Mouse (Mus musculus) right cerebral cortex, postnatal 10 days (tissue): ENCODE results near the gene Tspan9.

Source experiments
- DNase-seq, 2 experiments: peaks; one replicate each; pipeline ENCODE4 v3.0.0; 2021; ENCODE audit warnings: low spot score in 2 of 2

The Tspan9 gene

DNA sequence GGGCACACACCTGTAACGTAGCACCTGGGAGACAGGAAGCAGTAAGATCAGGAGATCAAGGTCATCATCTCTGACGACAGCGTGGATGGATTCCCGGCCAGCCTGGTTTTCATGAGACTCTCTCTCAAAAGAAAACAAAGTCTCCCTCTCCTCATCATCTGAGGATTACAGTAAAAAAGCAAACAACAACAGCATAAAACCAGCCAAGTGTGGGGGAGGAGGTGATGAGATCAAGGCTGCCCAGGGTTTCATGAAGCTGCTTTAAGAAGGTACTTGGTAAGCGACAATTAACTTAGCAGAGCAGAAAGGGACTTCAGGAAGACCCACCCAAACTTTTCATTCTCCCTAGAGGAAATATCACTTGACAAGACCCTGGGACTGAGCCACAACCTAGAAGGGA lies 39.5 kb downstream of the Tspan9 start:
- no peak for DNase-seq

DNA sequence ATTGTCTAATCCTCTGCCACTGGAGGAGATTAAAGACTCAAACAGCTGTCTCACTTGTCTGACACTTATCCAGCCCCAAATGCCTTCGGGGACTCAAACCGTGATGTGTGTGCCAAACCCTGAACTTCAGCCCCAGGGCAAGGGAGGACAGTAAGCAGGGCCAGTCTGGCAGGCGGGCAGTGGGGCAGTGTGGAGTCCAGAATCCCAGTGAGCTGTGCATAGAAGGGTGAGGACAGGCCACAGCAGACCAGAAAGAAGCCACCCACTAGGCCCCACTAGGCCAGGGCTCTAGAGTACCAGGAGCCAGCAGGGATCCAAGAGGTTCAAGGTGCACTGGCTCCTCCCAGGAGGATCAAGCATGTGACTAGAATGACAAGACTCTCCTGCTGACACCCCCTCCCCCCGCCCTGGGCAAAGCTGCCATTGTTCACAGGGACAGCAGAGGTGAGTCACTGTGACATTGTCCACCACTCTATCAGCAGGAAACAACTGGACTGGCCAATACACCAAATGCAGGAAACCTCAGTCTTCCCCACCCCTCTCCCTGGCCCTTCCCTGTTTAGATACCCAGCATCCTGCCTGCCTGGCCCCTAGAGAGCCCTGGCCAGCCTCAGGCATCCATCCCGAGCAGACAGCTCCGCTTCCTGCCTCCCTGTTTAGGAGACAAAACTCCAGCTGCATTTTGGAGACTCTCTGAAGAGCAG lies 40.9 kb downstream of the Tspan9 start:
- no peak for DNase-seq

DNA sequence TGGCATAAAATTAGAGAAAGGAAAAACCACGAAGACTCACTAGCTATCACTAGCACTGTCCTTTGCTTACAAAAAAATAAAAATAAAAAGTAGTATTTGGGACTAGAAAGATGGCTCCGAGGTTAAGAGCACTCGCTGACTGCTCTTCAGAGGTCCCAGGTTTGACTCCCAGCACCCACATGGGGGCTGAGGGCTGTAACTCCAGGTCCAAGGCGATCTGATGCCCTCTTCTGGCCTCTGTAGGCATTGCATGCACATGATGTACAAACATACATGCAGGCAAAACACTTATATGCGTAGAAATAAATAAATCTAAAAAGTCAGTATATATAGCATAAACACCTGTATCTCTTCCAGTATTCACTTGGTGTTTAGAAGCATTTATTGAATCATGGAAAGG lies 43.5 kb downstream of the Tspan9 start:
- no peak for DNase-seq

DNA sequence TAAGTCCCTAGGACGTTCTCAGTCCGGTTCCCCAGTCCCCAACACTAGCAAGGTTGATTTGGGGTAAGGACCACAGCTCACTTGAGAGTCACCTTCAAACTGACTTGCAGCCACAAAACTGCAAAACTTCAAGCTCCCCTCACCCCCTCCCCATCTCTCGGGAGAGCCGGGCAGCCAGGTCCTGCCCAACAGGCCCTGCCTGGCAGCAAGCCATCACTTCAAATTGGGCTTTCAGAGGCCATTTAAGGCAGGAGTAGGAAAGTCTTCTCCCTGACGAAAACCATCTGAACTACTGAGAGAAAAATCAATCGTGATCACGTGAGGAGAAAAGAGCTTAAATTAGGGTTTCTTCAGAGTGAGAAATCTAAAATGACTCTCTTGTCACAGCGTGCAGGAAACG lies 44.2 kb downstream of the Tspan9 start:
- DNase-seq: peak; percentile 78

DNA sequence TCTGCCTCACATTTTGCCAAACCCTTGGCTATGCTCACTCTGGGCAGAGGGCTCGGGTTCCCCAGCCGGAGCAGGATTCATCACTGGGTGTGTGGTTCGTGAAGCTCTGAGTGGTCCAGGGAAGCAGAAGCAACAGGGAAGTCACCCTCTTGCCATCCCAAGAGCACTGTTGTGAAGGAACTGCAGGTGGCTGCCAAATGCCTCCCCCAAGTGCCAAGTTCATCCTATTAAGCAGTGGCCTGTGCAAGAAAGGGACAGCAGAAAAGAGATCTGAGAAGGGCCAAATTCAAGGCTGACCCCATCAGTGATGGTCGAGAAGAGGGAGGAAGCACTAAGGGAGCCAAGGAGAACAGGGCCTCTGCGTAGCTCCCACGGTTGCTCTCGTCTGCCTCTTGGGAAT lies 46.9 kb downstream of the Tspan9 start:
- no peak for DNase-seq

DNA sequence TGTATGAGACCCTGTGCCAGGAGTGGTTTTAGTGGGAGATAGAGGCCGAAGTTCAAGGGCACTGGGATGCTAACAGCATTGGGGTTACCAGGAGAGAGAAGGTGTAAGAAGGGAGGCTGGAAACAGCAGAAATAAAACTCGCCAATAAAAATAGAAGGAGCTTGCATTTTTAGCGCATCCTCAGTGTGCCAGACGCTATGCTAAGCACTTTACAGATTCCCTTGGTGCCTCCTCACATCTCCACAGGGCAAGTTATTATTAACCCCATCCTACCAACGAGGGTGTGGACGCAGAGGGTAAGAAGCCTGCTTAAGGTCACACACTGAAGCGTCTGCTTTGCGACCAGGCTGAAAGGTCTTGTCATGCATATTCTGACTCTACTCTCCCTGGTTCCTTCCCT lies 47.5 kb downstream of the Tspan9 start:
- no peak for DNase-seq

DNA sequence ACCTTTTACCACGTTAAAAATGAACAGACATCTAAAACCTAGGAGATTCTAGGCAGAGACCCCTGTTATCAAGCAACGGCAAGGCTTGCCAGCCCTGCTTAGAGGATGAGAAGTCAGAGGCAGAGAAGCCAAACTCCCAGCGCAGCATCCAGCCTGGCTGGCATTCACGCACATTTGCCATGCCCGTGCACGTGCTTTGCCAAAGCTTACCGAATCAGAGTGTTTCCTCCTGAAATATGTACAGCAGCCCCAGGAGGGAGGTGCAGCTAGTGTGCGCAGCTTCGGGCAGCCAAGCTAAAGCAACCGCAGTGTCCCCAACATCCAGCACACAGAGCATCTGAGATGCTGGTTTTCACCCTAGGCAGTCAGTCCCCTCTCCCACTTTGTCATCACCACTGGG lies 48.3 kb downstream of the Tspan9 start:
- peak; percentile 67 to 68 for DNase-seq

DNA sequence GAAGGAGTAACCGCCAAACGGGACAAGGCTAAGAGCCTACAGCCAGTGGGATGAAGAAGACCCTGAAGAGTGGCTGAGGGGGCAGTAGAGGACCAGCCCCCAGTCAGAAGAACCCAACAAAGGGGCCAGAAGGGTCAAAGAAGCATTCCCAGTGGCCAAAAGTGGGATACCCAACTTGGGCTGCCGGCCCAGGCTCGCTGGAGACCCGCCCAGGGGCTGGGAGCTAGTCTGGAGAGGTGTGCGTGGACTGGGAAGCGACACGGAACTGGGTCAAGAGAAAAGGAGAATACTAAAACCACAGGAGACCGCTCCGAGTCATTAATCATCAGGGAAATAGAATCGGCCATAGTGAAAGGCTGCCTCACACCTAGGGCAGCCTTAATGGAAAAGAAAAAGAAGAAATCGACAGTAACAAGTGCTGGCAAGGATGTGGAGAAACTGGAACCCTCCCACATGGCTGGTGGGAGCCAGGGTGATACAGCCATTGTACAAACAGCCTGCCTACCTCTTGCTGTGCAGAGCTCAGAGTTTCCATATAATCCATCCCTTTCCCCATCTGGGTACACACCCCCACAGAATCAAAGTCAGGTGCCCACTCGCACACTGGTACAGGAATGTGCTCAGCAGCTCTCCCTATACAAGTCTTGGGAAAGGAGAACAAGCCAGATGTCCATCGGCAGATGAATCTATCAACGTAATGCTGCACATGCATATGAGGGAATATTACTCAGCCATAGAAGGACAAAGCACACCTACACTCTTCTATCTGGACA lies 49.4 kb downstream of the Tspan9 start:
- DNase-seq: no peak

DNA sequence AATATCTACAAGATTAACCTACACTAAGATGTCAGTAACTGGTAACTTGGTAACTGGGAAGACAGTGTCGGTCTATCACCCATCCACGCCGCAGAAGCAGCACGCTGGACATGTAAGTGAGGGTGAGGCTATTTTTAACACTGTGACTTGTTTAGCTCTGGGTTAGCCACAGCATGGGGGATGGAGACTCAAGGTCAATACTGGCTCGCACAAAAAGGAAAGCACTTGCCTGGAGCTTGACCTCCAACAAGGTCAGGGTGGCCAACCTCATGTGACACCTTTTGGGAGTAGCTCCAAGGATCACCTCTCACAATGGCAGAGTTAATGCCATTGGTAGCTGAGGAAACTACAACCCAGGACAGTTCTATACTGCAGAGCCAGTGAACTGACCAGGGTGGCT lies 50.8 kb downstream of the Tspan9 start:
- DNase-seq: no peak

DNA sequence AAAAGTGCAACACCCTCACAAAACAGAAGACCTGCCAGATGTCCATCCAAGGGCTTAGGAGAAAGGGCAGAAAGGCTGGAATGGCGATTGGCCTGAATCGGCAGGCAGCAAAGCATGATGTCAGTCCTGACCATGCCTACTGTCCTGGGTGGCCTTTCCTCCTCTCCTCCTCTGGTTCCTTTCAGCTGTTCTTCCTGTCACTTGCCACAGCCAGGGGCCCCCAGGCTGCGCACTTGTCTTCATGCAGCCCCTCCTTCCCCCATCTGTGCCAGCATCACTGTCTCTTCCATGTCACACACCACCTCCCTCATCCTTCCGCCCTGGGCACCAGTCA lies 51.6 kb downstream of the Tspan9 start:
- DNase-seq: no peak

DNA sequence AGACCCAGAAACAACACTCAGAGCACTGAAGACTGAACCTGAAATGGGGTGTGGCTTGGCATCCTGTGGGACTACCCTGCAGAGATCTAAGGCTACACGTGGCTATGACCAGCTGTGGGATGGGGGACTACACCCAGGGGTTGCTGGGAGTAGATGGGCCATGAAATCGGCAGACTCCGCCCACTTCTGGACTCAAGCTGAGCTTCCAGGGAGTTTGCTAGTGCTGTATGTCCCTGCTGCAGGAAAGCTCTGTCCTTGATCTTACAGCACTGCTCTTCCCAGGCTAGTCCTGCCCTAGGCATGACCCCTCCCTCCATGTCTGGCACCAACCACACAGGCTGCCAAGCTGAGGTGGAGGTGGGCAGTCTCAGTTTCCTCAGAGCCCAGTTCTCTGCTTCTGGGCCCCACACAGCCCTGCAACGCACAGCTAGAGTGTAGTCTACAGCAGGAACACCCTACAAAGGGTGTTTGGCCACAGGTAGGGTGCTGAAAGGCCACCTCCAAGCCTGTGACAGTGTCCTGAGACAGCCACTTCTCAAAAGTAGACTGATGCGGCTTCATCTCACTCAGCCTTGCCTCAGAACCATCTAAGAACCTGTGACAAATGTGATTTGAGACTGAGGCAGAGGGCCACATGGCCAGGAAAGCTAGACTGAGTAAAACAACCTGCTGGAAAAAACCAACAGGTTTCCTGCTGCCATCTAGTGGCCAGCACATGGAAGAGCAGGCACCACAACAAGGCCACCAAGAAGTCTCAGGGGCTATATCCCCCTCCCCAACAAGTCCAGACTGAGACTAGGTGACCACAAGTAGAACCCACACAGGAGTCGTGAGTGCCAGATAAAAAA lies 52.2 kb downstream of the Tspan9 start:
- DNase-seq: peak; percentile 73 to 78

DNA sequence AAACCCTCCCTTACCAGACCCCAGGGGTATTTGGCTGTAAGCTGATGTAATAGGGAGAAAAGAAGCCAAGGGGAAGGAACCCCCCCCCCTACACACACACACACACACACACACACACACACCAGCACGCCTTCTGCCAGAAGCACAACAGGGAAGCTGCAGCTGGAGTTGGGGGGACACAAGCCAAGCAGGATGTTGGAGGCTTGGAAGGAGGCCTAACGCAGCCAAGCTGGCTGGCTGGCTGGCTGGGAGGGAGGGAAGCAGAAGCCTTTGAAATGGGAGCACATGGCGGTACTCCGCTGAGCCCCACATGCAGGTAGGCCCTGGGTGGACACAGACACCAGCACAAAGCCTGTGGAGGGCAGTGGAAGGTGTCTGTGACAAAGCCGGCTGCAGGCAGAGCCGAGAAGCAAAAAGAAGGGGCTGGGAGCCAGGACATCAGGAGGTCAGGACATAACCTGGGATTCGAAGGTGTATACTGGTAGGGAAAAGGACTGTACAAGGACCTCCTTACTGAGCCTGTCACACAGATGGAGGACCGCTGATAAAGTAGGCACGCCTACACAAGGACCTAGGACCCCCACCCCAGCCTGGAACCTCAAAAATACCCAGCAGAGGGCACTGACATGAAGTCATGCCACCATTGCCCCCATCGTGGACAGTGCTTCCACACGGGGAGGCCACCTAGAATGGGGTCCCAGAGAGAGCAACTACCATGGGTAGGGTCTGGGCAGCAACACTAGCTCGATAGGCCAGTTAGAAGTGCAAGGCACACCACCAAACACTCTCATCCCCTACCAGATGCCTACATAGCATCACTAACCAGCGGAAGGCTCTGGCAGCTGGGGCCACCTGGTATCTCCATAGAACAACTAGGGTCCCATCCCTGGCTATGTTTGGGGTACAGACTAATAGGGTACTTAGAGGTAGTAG lies 53.4 kb downstream of the Tspan9 start:
- peak; percentile 84 to 87 for DNase-seq

DNA sequence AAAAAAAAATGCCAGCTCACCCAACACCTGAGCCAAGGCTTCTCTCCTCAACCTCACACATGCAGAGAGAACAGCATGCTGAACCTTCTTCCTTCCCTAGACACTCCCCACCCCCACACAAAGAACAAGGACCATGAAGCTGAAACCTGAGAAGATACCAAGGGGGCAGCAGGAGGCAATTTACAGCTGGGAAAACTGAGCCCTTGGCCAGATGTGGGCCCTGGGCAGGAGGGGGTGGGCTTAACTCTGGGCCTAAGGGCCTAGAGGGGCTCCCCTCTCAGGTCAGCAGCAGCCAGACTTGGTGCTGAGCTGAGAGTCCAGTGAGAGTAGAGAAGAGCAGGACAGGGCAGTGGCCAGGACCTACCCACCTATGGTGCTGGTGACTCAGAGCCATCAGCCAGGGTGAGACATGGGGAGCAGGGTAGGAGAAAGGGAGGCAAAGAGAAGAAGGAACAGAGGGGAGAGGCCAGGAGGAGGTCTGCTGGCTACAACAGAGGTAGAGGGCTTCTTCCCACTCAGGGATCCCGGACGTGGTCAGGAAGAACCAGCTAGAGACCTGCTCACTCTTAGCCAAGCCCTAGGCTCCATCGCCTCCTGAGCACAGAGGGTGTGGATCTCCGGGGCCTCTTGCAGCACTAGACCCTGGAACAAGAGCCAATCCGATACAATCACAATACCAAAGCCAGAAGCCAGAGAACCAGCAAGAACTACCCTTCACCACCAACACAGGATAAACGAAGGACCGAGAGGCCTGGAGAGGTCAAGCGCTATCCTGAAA lies 54.5 kb downstream of the Tspan9 start:
- DNase-seq: no peak

DNA sequence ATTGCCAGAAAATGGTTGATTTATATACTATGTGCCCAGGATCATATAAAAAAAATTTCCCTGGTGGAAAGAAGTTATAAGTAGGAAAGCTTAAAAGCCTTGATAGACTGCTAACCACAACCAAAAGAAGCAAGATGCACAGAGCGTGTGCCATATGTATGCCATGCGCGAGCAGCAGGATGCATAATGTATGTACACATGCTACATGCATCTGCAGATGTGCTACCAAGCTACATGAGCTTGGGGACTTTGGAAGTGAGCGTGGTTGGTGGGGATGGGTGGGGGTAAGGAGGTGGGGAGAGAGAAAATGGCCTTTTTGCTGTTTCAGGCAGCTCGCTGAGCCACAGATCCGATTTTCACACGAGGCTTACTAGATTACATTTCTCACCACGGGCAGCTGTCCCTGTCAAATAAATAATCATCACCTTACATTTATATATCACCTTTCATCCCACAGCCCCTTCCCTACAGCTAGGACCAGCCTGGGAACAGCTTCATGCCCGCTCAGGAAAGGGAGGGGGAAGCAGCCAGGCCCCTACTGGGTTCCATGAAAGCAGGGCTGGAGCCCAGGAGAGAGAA lies 57.8 kb downstream of the Tspan9 start:
- DNase-seq: no peak

DNA sequence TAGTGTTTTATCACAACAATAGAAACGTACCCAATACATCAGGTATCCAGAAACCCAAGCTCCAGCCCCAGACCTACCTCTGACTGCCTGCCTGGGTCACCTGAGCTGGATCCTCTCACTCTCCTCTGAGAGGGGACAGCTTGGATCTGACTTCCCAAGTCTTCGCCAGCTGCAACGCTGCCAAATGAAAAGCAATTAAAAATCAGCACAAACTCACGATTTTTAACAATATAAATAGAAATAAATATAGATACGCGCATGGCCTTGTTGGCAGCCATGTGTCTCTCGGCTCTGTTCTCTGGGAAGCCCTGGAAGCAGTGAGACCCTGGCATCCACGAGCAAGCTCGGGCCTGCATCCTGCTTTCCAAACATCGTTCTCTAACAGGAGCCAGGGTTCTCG lies 60.1 kb downstream of the Tspan9 start:
- DNase-seq: no peak

DNA sequence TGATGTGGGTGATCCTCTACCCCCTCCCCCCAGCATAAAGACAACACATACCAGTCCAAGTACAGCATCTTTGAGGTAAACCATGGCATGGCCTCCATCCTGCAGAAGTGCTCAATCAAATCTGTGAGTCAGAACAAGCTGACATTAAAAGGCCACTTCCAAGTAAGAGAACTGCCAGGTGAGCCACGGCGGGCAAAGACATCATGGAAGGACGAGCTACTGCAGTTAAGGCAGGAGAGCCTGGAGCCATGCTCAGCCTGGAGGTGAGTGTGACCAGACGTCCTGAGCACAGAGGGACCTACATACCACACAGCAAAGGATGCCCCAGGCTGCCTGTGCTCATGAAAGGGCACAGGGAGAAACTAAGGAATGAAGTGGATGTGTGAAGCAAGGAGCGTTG lies 61.6 kb downstream of the Tspan9 start:
- no peak for DNase-seq

DNA sequence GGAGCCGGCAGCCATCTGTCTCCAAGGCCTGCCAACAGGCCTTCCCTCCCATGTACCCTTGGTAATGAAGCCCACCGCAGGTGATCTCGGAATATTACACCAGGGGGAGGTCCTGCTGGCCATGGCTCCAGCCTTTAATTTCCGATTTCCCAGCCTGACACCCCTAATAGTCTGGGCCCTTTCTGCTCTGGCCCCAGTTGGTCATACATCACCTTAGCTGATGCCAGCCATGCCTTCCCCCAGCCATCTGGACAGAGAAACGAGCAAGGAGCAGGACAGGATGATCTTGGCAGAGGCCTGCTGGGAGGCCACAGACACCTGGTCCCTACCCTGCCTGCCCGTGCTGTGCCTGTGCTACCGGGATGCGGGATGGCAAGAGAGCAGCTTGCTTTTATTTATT lies 62.1 kb downstream of the Tspan9 start:
- DNase-seq: no peak

DNA sequence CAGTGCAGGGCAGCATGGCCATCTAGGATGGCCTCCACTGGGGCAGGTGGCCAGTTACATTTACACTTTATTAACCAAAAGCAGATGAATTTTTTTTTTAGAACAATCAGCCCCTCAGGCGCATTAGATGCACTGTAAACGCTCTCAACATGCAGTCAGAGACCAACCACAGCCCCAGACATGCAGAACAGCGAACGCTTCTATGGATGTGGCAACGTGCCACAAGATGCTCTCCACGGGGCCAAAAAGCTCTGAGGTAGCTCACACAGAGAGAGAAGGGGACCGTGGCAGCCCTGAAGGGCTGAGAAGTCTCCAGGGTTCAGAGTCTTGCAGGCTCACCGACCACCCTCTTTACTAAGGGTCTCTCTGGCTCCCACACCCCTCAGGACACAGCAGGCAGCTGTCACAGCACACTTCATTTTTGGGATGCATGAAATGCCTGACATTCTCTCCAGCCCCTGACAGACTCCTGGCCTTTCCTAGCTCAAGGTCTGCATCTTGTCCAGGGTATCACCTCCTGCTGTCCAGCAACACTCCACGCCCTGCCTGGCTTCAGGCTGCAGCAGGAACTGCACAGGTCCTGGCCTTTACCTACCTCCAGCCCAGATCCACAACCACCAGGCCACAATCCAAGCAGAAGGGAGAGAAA lies 63.7 kb downstream of the Tspan9 start:
- no peak for DNase-seq

DNA sequence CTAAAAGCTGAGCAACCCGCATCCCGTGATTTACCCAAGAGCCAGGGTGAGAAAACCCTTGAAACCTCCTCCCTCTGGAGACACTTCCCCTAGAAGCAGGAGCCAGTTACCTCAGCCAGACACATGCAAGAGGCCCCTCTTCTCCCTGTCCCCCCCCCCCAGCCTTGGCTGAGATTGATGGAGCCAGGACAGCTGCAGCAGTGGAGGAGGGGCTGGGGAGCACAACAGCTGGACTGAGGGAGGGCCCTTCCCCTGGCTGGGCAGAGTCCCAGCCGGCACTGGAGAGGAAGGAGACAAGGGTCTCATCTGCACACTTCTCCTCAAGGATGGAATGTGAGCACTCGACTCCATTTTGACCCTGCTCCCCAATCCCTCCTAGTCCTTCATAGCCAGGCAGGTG lies 64.9 kb downstream of the Tspan9 start:
- no peak for DNase-seq
